Mouse (Mus musculus) embryonic fibroblast, embryonic 13.5 days (primary cell): Measurements from ENCODE around the gene Usf3.

ENCODE experiments used
- CTCF ChIP-seq: IDR thresholded peaks from 2 replicates; pipeline ENCODE4 v1.5.1; 2011; ENCODE audit warnings: mild to moderate bottlenecking, control low read depth, low read length, moderate library complexity, borderline replicate concordance; ENCODE audit not compliant: insufficient read depth
- POLR2A ChIP-seq: IDR thresholded peaks from 2 replicates; pipeline ENCODE4 v1.6.1; 2011; ENCODE audit warnings: low read depth, mild to moderate bottlenecking, control low read depth, low read length, moderate library complexity

- no peak for TF ChIP-seq CTCF
- TF ChIP-seq POLR2A, result no peak
Observed at GRCm38 (mm10) chr16:44240406-44240805, 67.4 kb downstream of the Usf3 start.
